Comparison of ENCODE assay signal across 8 mouse cellular contexts in the genomic region with DNA sequence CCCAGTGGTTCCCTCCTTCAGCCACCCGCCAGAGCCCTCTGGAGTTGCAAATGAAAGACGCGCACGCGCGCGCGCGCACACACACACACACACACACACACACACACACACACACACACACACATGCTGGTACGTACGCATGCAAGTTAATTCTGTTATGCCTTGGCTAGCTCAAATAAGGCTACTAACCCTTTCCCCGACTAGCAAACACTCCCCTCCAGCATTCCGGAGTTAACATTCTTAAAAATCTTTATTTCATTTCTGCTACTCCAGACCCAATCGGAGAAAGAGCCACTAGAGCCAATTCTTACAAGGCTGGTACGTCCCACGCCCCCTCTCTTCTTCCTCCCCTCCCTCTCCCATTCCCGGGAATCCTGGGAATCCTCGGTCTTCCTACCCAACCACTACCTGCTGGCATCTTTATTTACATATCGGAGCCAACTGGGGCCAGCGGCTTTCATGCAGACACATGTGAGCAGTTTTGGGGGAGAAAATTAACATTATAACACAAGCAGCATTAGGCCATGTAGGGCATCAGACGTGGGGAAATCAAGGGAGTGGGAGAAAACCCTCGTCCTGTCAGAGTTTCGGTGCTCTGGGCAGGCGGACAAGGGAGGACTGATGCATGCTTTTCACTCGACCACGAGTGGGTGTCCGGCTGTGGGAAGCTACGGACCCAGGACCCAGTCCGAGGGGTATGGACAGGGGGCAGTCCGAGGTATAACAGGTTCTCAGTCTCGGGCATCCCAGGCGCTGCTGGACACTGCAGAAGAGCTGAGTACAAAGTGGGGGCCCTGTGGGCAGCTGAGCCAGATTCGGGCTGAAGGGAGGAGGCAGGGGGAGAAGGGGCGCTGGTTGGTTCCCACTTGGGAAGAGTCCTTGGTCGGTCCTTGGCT. TPM values are rescaled to one million over a fixed set of nuclear protein-coding genes. Genes with fewer than 3 reads are reported as not detected.
DNase-seq lines count a peak whose midpoint lies in the region; ATAC-seq and TF ChIP-seq lines count a peak whose summit lies in the region.

No protein-coding gene starts in this region.

- peaks cover 18% of the 10 kb centered on the region for H3K27me3 ChIP-seq in embryonic facial prominence, embryonic 10.5 days (replicated peaks; ENCODE audit: low read depth, poor library complexity, severe bottlenecking)
- H3K27me3 ChIP-seq in hindbrain, postnatal 0 days (ENCODE audit: insufficient read depth, low read length), result no peaks in the 10 kb centered on the region
- no peaks in the 10 kb centered on the region for H3K27me3 ChIP-seq in midbrain, embryonic 14.5 days (ENCODE audit: control insufficient read depth, insufficient read depth, low read length)

- intact Hi-C loops in left cerebral cortex, adult 2 months (cut with DNase I), result no loop called here
- intact Hi-C loops in left cerebral cortex, postnatal 10 days (cut with DNase I), result no loop called here

- no peaks in the 10 kb centered on the region for H3K36me3 ChIP-seq in embryonic facial prominence, embryonic 10.5 days (replicated peaks)
- no peaks in the 10 kb centered on the region for H3K36me3 ChIP-seq in hindbrain, postnatal 0 days (ENCODE audit: insufficient read depth, low read length)
- H3K36me3 ChIP-seq in midbrain, embryonic 14.5 days (ENCODE audit: control insufficient read depth, insufficient read depth, low read length), result no peaks in the 10 kb centered on the region

- peak; percentile 73 for ATAC-seq in hindbrain, postnatal 0 days
- peak; percentile 55 for ATAC-seq in midbrain, embryonic 14.5 days (ENCODE audit: low FRiP score, low TSS enrichment)
- no peak for ATAC-seq in megakaryocyte progenitor cell, adult 5-6 weeks (replicated peaks; ENCODE audit: poor library complexity)

- H3K4me2 ChIP-seq in hindbrain, postnatal 0 days (ENCODE audit: low read depth, low read length), result peak overlapping the region; percentile 70
- peak overlapping the region; percentile 68 for H3K4me2 ChIP-seq in midbrain, embryonic 14.5 days (ENCODE audit: low read length)

- H3K4me3 ChIP-seq in left cerebral cortex, adult 2 months, result peak overlapping the region; percentile 34
- peak overlapping the region; percentile 59 for H3K4me3 ChIP-seq in embryonic facial prominence, embryonic 10.5 days
- H3K4me3 ChIP-seq in hindbrain, postnatal 0 days (ENCODE audit: low read length), result peak overlapping the region; percentile 45
- peak overlapping the region; percentile 39 for H3K4me3 ChIP-seq in midbrain, embryonic 14.5 days (replicated peaks; ENCODE audit: low read depth, low read length)

- no peaks in the 10 kb centered on the region for H3K9me3 ChIP-seq in embryonic facial prominence, embryonic 10.5 days
- H3K9me3 ChIP-seq in hindbrain, postnatal 0 days (ENCODE audit: low read length), result no peaks in the 10 kb centered on the region
- H3K9me3 ChIP-seq in midbrain, embryonic 14.5 days (ENCODE audit: control insufficient read depth, low read length), result no peaks in the 10 kb centered on the region

- H3K27ac ChIP-seq in left cerebral cortex, adult 2 months, result no peak overlapping the region
- 0 out of 2 replicates have a peak overlapping the region, but pooled peaks have one; percentile 41 for H3K27ac ChIP-seq in embryonic facial prominence, embryonic 10.5 days (replicated peaks)
- H3K27ac ChIP-seq in hindbrain, postnatal 0 days, result peak overlapping the region; percentile 54
- no peak overlapping the region for H3K27ac ChIP-seq in midbrain, embryonic 14.5 days (replicated peaks; ENCODE audit: low read depth, low read length)

- DNase-seq in left cerebral cortex, adult 2 months (ENCODE audit: extremely low spot score in 1 of 2, low spot score in 2 of 2), result peak in 1 of 2 experiments; percentile 16
- no peak for DNase-seq in left cerebral cortex, postnatal 10 days (ENCODE audit: extremely low spot score in 1 of 2, low spot score in 2 of 2)
- DNase-seq in embryonic facial prominence, embryonic 10.5 days (ENCODE audit: low spot score), result peak; percentile 70
- DNase-seq in hindbrain, postnatal 0 days (ENCODE audit: low spot score), result peak; percentile 72
- DNase-seq in midbrain, embryonic 14.5 days, result peak; percentile 76
- DNase-seq in ovary, adult 18-20 months (ENCODE audit: low spot score), result no peak
- no peak for DNase-seq in spleen, adult 18-20 months

- peaks cover 23% of the 10 kb centered on the region for H3K4me1 ChIP-seq in embryonic facial prominence, embryonic 10.5 days
- no peaks in the 10 kb centered on the region for H3K4me1 ChIP-seq in hindbrain, postnatal 0 days (ENCODE audit: insufficient read depth, low read length)
- peaks cover 4% of the 10 kb centered on the region; the same call in 1 of the 2 replicates for H3K4me1 ChIP-seq in midbrain, embryonic 14.5 days (ENCODE audit: control insufficient read depth, insufficient read depth, low read length)

- H3K9ac ChIP-seq in hindbrain, postnatal 0 days (replicated peaks; ENCODE audit: low read length), result peak overlapping the region; percentile 46
- peak overlapping the region; percentile 50 for H3K9ac ChIP-seq in midbrain, embryonic 14.5 days (replicated peaks; ENCODE audit: low read length)

- no peak for TF ChIP-seq CTCF in left cerebral cortex, adult 2 months (IDR thresholded peaks at IDR 0.05)
- no peak for TF ChIP-seq CTCF in hindbrain, postnatal 0 days (IDR thresholded peaks at IDR 0.05; ENCODE audit: low read depth)

- 4% methylated on average over 35 of the region's 35 CpGs for WGBS in embryonic facial prominence, embryonic 10.5 days
- WGBS in hindbrain, postnatal 0 days, result 2% methylated on average over 35 of the region's 35 CpGs
- 1% methylated on average over 35 of the region's 35 CpGs for WGBS in midbrain, embryonic 14.5 days

RNA-seq across cellular contexts. Expression of gene Hebp2, which starts 3.7 kb away (rescaled TPM):
- total RNA-seq in left cerebral cortex, adult 2 months (2021), result 1 to 10 TPM; 3.8 TPM
- total RNA-seq in left cerebral cortex, postnatal 10 days (2021), result 1 to 10 TPM; 3.3 to 5.4 TPM
- polyA plus RNA-seq in embryonic facial prominence, embryonic 10.5 days (2016; fragmentation: Nextera tagmentation; extraction: Ambion mirVana), result 15.5 and 16.0 TPM in 2 replicates
- 4.9 and 5.1 TPM in 2 replicates for total RNA-seq in hindbrain, postnatal 0 days (2014; rRNA removed)
- 14.9 and 15.3 TPM in 2 replicates for polyA plus RNA-seq in hindbrain, postnatal 0 days (2015; fragmentation: Nextera tagmentation; extraction: Ambion mirVana)
- polyA plus RNA-seq in midbrain, embryonic 14.5 days (2014; fragmentation: Nextera tagmentation; extraction: Ambion mirVana), result 8.2 and 9.4 TPM in 2 replicates
- 0.46 and 1.4 TPM in 2 replicates for total RNA-seq in megakaryocyte progenitor cell, adult 5-6 weeks (2015)
- 0.20 and 0.96 TPM in 2 replicates for total RNA-seq in megakaryocyte progenitor cell, adult 5-6 weeks (2017)

Comparison
In these comparisons a context has a peak if more than half of its experiments do, and no peak if none do; other contexts are left out.
1. DNase-seq: peak in embryonic facial prominence, embryonic 10.5 days (single experiment), hindbrain, postnatal 0 days (single experiment) and midbrain, embryonic 14.5 days (single experiment); none in left cerebral cortex, postnatal 10 days (0 of 2), ovary, adult 18-20 months (single experiment) and spleen, adult 18-20 months (0 of 2).
2. H3K27ac ChIP-seq: peak in embryonic facial prominence, embryonic 10.5 days (single experiment) and hindbrain, postnatal 0 days (single experiment); none in left cerebral cortex, adult 2 months (single experiment) and midbrain, embryonic 14.5 days (single experiment).
3. Peak in every context shown above with its lines, with median percentiles within 50 percentile points of each other: H3K4me3 ChIP-seq.